Mouse (Mus musculus): ENCODE measurements around the gene Adat2. TPM values are rescaled to one million over a fixed set of nuclear protein-coding genes. Genes with fewer than 3 reads are reported as not detected.
A peak's percentile ranks its signal among the peaks of the same experiment; 100 is the strongest.

Adat2 gene
- polyA plus RNA-seq, 1 experiment from 2014 or later: 4.0 TPM

GRCm38 (mm10) chr10:13560014-13560674 lies 7.5 kb downstream of the Adat2 start:
- Histone ChIP-seq H3K9me3 (ENCODE audit: low read length) (no peaks in the 10 kb centered on the region), H3K4me1 (ENCODE audit: insufficient read depth, low read length) (no peaks in the 10 kb centered on the region; the same call in 1 of the 2 replicates), H3K27ac (ENCODE audit: low read length) (no peak overlapping the region), H3K27me3 (ENCODE audit: insufficient read depth, low read length) (no peaks in the 10 kb centered on the region), H3K4me2 (replicated peaks; ENCODE audit: low read depth, low read length) (no peak overlapping the region), H3K9ac (replicated peaks; ENCODE audit: low read length) (no peak overlapping the region), H3K4me3 (ENCODE audit: low read length) (no peak overlapping the region), H3K36me3 (ENCODE audit: insufficient read depth, low read length) (peaks cover 24% of the 10 kb centered on the region)
- no peak for ATAC-seq (ENCODE audit: low FRiP score, low TSS enrichment)
- 89% methylated on average over 13 of the region's 13 CpGs for WGBS

GRCm38 (mm10) chr10:13564364-13565079 lies 11.8 kb downstream of the Adat2 start:
- Histone ChIP-seq H3K4me3 (ENCODE audit: low read length) (peak overlapping the region; percentile 34), H3K36me3 (ENCODE audit: insufficient read depth, low read length) (peaks cover 24% of the 10 kb centered on the region), H3K4me1 (ENCODE audit: insufficient read depth, low read length) (peaks cover 13% of the 10 kb centered on the region), H3K27me3 (ENCODE audit: insufficient read depth, low read length) (no peaks in the 10 kb centered on the region), H3K9ac (replicated peaks; ENCODE audit: low read length) (no peak overlapping the region), H3K9me3 (ENCODE audit: low read length) (no peaks in the 10 kb centered on the region), H3K27ac (ENCODE audit: low read length) (no peak overlapping the region), H3K4me2 (replicated peaks; ENCODE audit: low read depth, low read length) (peak overlapping the region; percentile 55)
- ATAC-seq (ENCODE audit: low FRiP score, low TSS enrichment): peak; percentile 90
- WGBS: 23% methylated on average over 24 of the region's 24 CpGs

GRCm38 (mm10) chr10:13565080-13565448 lies 12.4 kb downstream of the Adat2 start:
- H3K9ac ChIP-seq (replicated peaks; ENCODE audit: low read length): no peak overlapping the region
- WGBS: 12% methylated on average over 8 of the region's 8 CpGs

GRCm38 (mm10) chr10:13566393-13566792 lies 13.7 kb downstream of the Adat2 start:
- no peak overlapping the region for H3K4me3 ChIP-seq (ENCODE audit: low read length)
- no peak overlapping the region for H3K4me2 ChIP-seq (replicated peaks; ENCODE audit: low read depth, low read length)
- H3K27ac ChIP-seq (ENCODE audit: low read length): no peak overlapping the region
- H3K9me3 ChIP-seq (ENCODE audit: low read length): no peaks in the 10 kb centered on the region
- H3K9ac ChIP-seq (replicated peaks; ENCODE audit: low read length): no peak overlapping the region
- no peak for ATAC-seq (ENCODE audit: low FRiP score, low TSS enrichment)
- H3K4me1 ChIP-seq (ENCODE audit: insufficient read depth, low read length): peaks cover 19% of the 10 kb centered on the region
- 66% methylated on average over 13 of the region's 13 CpGs for WGBS
- H3K27me3 ChIP-seq (ENCODE audit: insufficient read depth, low read length): no peaks in the 10 kb centered on the region
- peaks cover 17% of the 10 kb centered on the region for H3K36me3 ChIP-seq (ENCODE audit: insufficient read depth, low read length)

More at GRCm38 (mm10) chr10:13565080-13565448, 12.4 kb downstream of the Adat2 start:
- peak overlapping the region; percentile 34 for H3K4me3 ChIP-seq (ENCODE audit: low read length)
- peaks cover 19% of the 10 kb centered on the region for H3K4me1 ChIP-seq (ENCODE audit: insufficient read depth, low read length)
- H3K27ac ChIP-seq (ENCODE audit: low read length): no peak overlapping the region
- H3K4me2 ChIP-seq (replicated peaks; ENCODE audit: low read depth, low read length): peak overlapping the region; percentile 55
- no peaks in the 10 kb centered on the region for H3K27me3 ChIP-seq (ENCODE audit: insufficient read depth, low read length)
- ATAC-seq (ENCODE audit: low FRiP score, low TSS enrichment): peak; percentile 36; the same call in 1 of the 2 replicates
- H3K9me3 ChIP-seq (ENCODE audit: low read length): no peaks in the 10 kb centered on the region
- H3K36me3 ChIP-seq (ENCODE audit: insufficient read depth, low read length): peaks cover 23% of the 10 kb centered on the region

GRCm38 (mm10) chr10:13569818-13570217 lies 17.1 kb downstream of the Adat2 start:
- no peaks in the 10 kb centered on the region for H3K27me3 ChIP-seq (ENCODE audit: insufficient read depth, low read length)
- no peak overlapping the region for H3K4me2 ChIP-seq (replicated peaks; ENCODE audit: low read depth, low read length)
- H3K9me3 ChIP-seq (ENCODE audit: low read length): no peaks in the 10 kb centered on the region
- 42% methylated on average over 7 of the region's 7 CpGs for WGBS
- no peaks in the 10 kb centered on the region for H3K36me3 ChIP-seq (ENCODE audit: insufficient read depth, low read length)
- H3K4me3 ChIP-seq (ENCODE audit: low read length): no peak overlapping the region
- H3K9ac ChIP-seq (replicated peaks; ENCODE audit: low read length): no peak overlapping the region
- H3K4me1 ChIP-seq (ENCODE audit: insufficient read depth, low read length): peaks cover 26% of the 10 kb centered on the region
- ATAC-seq (ENCODE audit: low FRiP score, low TSS enrichment): no peak
- no peak overlapping the region for H3K27ac ChIP-seq (ENCODE audit: low read length)

- H3K4me1 ChIP-seq (ENCODE audit: insufficient read depth, low read length): peaks cover 26% of the 10 kb centered on the region
- no peak overlapping the region for H3K4me2 ChIP-seq (replicated peaks; ENCODE audit: low read depth, low read length)
- no peaks in the 10 kb centered on the region for H3K9me3 ChIP-seq (ENCODE audit: low read length)
- H3K9ac ChIP-seq (replicated peaks; ENCODE audit: low read length): no peak overlapping the region
- no peaks in the 10 kb centered on the region for H3K36me3 ChIP-seq (ENCODE audit: insufficient read depth, low read length)
- no peak overlapping the region for H3K4me3 ChIP-seq (ENCODE audit: low read length)
- WGBS: 80% methylated on average over 9 of the region's 9 CpGs
- ATAC-seq (ENCODE audit: low FRiP score, low TSS enrichment): no peak
- H3K27ac ChIP-seq (ENCODE audit: low read length): no peak overlapping the region
- H3K27me3 ChIP-seq (ENCODE audit: insufficient read depth, low read length): no peaks in the 10 kb centered on the region
These were observed 18.2 kb downstream of the Adat2 start for GRCm38 (mm10) chr10:13570697-13571538.

- ATAC-seq (ENCODE audit: low FRiP score, low TSS enrichment): no peak
- 27% methylated on average over 10 of the region's 10 CpGs for WGBS
- H3K4me3 ChIP-seq (ENCODE audit: low read length): no peak overlapping the region
- no peaks in the 10 kb centered on the region for H3K27me3 ChIP-seq (ENCODE audit: insufficient read depth, low read length)
- H3K9ac ChIP-seq (replicated peaks; ENCODE audit: low read length): no peak overlapping the region
- no peaks in the 10 kb centered on the region for H3K36me3 ChIP-seq (ENCODE audit: insufficient read depth, low read length)
- no peaks in the 10 kb centered on the region for H3K9me3 ChIP-seq (ENCODE audit: low read length)
- no peak overlapping the region for H3K4me2 ChIP-seq (replicated peaks; ENCODE audit: low read depth, low read length)
- H3K4me1 ChIP-seq (ENCODE audit: insufficient read depth, low read length): peaks cover 26% of the 10 kb centered on the region
- no peak overlapping the region for H3K27ac ChIP-seq (ENCODE audit: low read length)
These were observed 19.3 kb downstream of the Adat2 start for GRCm38 (mm10) chr10:13572003-13572402.

GRCm38 (mm10) chr10:13572410-13572809 lies 19.7 kb downstream of the Adat2 start:
- H3K27ac ChIP-seq (ENCODE audit: low read length): no peak overlapping the region

GRCm38 (mm10) chr10:13577123-13577522 lies 24.4 kb downstream of the Adat2 start:
- Histone ChIP-seq H3K4me2 (replicated peaks; ENCODE audit: low read depth, low read length) (no peak overlapping the region), H3K4me1 (ENCODE audit: insufficient read depth, low read length) (peaks cover 1% of the 10 kb centered on the region; the same call in 1 of the 2 replicates), H3K36me3 (ENCODE audit: insufficient read depth, low read length) (no peaks in the 10 kb centered on the region), H3K9ac (replicated peaks; ENCODE audit: low read length) (no peak overlapping the region), H3K27me3 (ENCODE audit: insufficient read depth, low read length) (no peaks in the 10 kb centered on the region), H3K27ac (ENCODE audit: low read length) (no peak overlapping the region), H3K9me3 (ENCODE audit: low read length) (no peaks in the 10 kb centered on the region), H3K4me3 (ENCODE audit: low read length) (no peak overlapping the region)
- ATAC-seq (ENCODE audit: low FRiP score, low TSS enrichment): no peak
- WGBS: 47% methylated on average over 7 of the region's 7 CpGs

More at GRCm38 (mm10) chr10:13572410-13572809, 19.7 kb downstream of the Adat2 start:
- no peaks in the 10 kb centered on the region for H3K27me3 ChIP-seq (ENCODE audit: insufficient read depth, low read length)
- no peak overlapping the region for H3K9ac ChIP-seq (replicated peaks; ENCODE audit: low read length)
- H3K36me3 ChIP-seq (ENCODE audit: insufficient read depth, low read length): no peaks in the 10 kb centered on the region
- peaks cover 26% of the 10 kb centered on the region for H3K4me1 ChIP-seq (ENCODE audit: insufficient read depth, low read length)
- no peaks in the 10 kb centered on the region for H3K9me3 ChIP-seq (ENCODE audit: low read length)
- no peak overlapping the region for H3K4me2 ChIP-seq (replicated peaks; ENCODE audit: low read depth, low read length)
- 68% methylated on average over 6 of the region's 6 CpGs for WGBS
- no peak for ATAC-seq (ENCODE audit: low FRiP score, low TSS enrichment)
- no peak overlapping the region for H3K4me3 ChIP-seq (ENCODE audit: low read length)
